Mouse (Mus musculus) spleen, postnatal 10 days (tissue): ENCODE results near the gene Slc26a8.
A peak's percentile ranks its signal among the peaks of the same experiment; 100 is the strongest.

Source experiments
- DNase-seq, 2 experiments: peaks; one replicate each; pipeline ENCODE4 v3.0.0; 2021 to 2022; ENCODE audit warnings: low spot score in 2 of 2

The Slc26a8 gene

GRCm38 (mm10) chr17:28698672-28699071 is 8.6 kb upstream of the Slc26a8 start:
- no peak for DNase-seq

GRCm38 (mm10) chr17:28698245-28698644 is 8.2 kb upstream of the Slc26a8 start:
- DNase-seq = no peak

- DNase-seq = peak in 1 of 2 experiments; percentile 50
These were observed 7.5 kb upstream of the Slc26a8 start for GRCm38 (mm10) chr17:28697290-28698195.

GRCm38 (mm10) chr17:28696641-28697040 is 6.6 kb upstream of the Slc26a8 start:
- DNase-seq = no peak

GRCm38 (mm10) chr17:28694832-28695231 is 4.8 kb upstream of the Slc26a8 start:
- DNase-seq = no peak

- DNase-seq = no peak
These were observed 4.0 kb upstream of the Slc26a8 start for GRCm38 (mm10) chr17:28694078-28694477.

GRCm38 (mm10) chr17:28693086-28693485 is 3.1 kb upstream of the Slc26a8 start:
- no peak for DNase-seq

- DNase-seq = peak; percentile 48 to 69
These were observed 2.3 kb upstream of the Slc26a8 start for GRCm38 (mm10) chr17:28692341-28692710.

GRCm38 (mm10) chr17:28691687-28692340 is 1.8 kb upstream of the Slc26a8 start:
- DNase-seq = peak; percentile 73 to 74

- peak; percentile 98 to 99 for DNase-seq
These were observed 998 bp upstream of the Slc26a8 start, which contains the start of gene Mapk14 for GRCm38 (mm10) chr17:28690776-28691686. Mapk14 (plus strand) TSS chr17:28691329.

GRCm38 (mm10) chr17:28687354-28687753 is 2.7 kb downstream of the Slc26a8 start:
- DNase-seq = no peak

GRCm38 (mm10) chr17:28684631-28685030 is 5.4 kb downstream of the Slc26a8 start:
- DNase-seq = no peak

GRCm38 (mm10) chr17:28683601-28684000 is 6.4 kb downstream of the Slc26a8 start:
- DNase-seq = no peak

- DNase-seq = no peak
These were observed 7.5 kb downstream of the Slc26a8 start for GRCm38 (mm10) chr17:28682311-28683084.

- no peak for DNase-seq
These were observed 30.5 kb downstream of the Slc26a8 start for GRCm38 (mm10) chr17:28659564-28659963.

GRCm38 (mm10) chr17:28657936-28658335 is 32.1 kb downstream of the Slc26a8 start:
- no peak for DNase-seq

- no peak for DNase-seq
These were observed 39.8 kb downstream of the Slc26a8 start for GRCm38 (mm10) chr17:28650268-28650667.

- peak; percentile 23 to 66 for DNase-seq
These were observed 41.2 kb downstream of the Slc26a8 start for GRCm38 (mm10) chr17:28648607-28649370.

GRCm38 (mm10) chr17:28646221-28646620 is 43.8 kb downstream of the Slc26a8 start:
- no peak for DNase-seq

GRCm38 (mm10) chr17:28644112-28644511 is 45.9 kb downstream of the Slc26a8 start:
- DNase-seq = no peak
